Mouse (Mus musculus) heart, adult 2 months (tissue): ENCODE results near the gene Adgra1. TPM values are rescaled to one million over a fixed set of nuclear protein-coding genes. Genes with fewer than 3 reads are reported as not detected.

Experiments used
- DNase-seq, 2 experiments: peaks; one replicate each; pipeline ENCODE4 v3.0.0; 2021
- H3K27ac ChIP-seq: fragments of 200-600 bp; 2 replicates; pipeline ENCODE4 v1.8.1; 2022
- H3K27me3 ChIP-seq: fragments of 200-500 bp; 2 replicates; pipeline ENCODE4 v1.6.1; 2012; ENCODE audit warnings: mild to moderate bottlenecking, low read length, inconsistent platforms, mixed read lengths; ENCODE audit not compliant: control insufficient read depth, insufficient read depth
- H3K36me3 ChIP-seq: fragments of 200-500 bp; 2 replicates; pipeline ENCODE4 v1.6.1; 2012; ENCODE audit warnings: low read length, inconsistent platforms; ENCODE audit not compliant: control insufficient read depth, insufficient read depth
- H3K4me1 ChIP-seq: fragments of 200-500 bp; 2 replicates; pipeline ENCODE4 v1.6.1; 2011; ENCODE audit warnings: low read length; ENCODE audit not compliant: control insufficient read depth, insufficient read depth
- H3K4me3 ChIP-seq: fragments of 200-600 bp; 2 replicates; pipeline ENCODE4 v1.8.1; 2022
- H3K79me2 ChIP-seq: fragments of 200-500 bp; replicated peaks from 2 replicates; pipeline ENCODE4 v1.6.1; 2012; ENCODE audit warnings: mild to moderate bottlenecking, inconsistent platforms, low read length, moderate library complexity, mixed read lengths; ENCODE audit not compliant: control insufficient read depth, insufficient read depth
- H3K9ac ChIP-seq: fragments of 200-500 bp; 2 replicates; pipeline ENCODE4 v1.6.1; 2012; ENCODE audit warnings: low read depth, mild to moderate bottlenecking, control low read depth, inconsistent platforms, low read length, mixed read lengths
- CTCF ChIP-seq: fragments of 200-600 bp; IDR thresholded peaks from 2 replicates; pipeline ENCODE4 v1.8.1; 2022; ENCODE audit warnings: antibody characterized with exemption, mild to moderate bottlenecking, moderate library complexity
- EP300 ChIP-seq: fragments of 200-500 bp; IDR thresholded peaks from 2 replicates; pipeline ENCODE4 v1.6.1; 2011; ENCODE audit warnings: low read depth, low read length, control low read depth; ENCODE audit not compliant: insufficient read depth
- POLR2A ChIP-seq: fragments of 200-500 bp; IDR thresholded peaks from 2 replicates; pipeline ENCODE4 v1.6.1; 2011; ENCODE audit warnings: mild to moderate bottlenecking, low read depth, low read length, control low read depth; ENCODE audit not compliant: insufficient read depth
- WGBS: fragments of 180-500 bp; shearing (Covaris S2); methylation state at CpG from one replicate; pipeline ENCODE4 v1.1.7; 2018; 5-methylcytosine and 5-hydroxymethylcytosine counted together
- intact Hi-C: fragments of 180-260 bp; cut with DNase I; formaldehyde crosslinking; loops from one replicate; pipeline ENCODE4 v1.15.1; 2025
- polyA plus RNA-seq: library from polyadenylated mRNA; depleted of rRNA; stranded (reverse); fragments of >200 nt; gene quantifications from 2 replicates; pipeline ENCODE4 v1.2.3, GENCODE M21; 2012
- total RNA-seq, 2 experiments: library from RNA; stranded (reverse); gene quantifications; 2 replicates each; pipeline ENCODE4 v1.2.3; 2021

Adgra1 gene
- total and polyA plus RNA-seq, 3 experiments: 0.04 to 0.09 TPM; not detected in 1

DNA sequence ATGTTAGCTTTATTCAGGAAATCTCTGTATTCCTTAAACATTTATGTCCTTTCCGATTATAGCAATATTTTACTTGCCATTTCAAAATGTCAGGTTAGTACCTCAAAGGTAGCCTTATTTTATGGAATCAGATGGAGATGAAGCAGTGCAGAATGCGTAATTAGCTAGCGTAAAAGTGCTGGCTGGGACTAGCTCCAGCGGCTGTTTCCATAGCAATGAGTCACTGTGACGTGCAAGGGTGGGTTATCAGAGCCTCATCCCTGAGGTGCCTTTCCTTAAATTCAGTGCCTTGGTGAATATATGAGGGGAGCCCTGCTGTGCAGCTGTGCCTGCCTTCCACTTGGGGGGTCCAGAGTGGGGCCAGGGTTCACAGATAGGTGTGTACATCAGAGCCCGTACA is 17.1 kb downstream of the Adgra1 start:
- 67% methylated on average over 6 of the region's 6 CpGs for WGBS
- no peaks in the 10 kb centered on the region for H3K4me1 ChIP-seq
- H3K4me3 ChIP-seq: no peak overlapping the region
- no peaks in the 10 kb centered on the region for H3K36me3 ChIP-seq
- H3K27ac ChIP-seq: no peak overlapping the region
- H3K9ac ChIP-seq: no peak overlapping the region
- H3K27me3 ChIP-seq: no peaks in the 10 kb centered on the region
- intact Hi-C loops: no loop called here
- TF ChIP-seq POLR2A (no peak), EP300 (no peak), CTCF (no peak)
- no peak for DNase-seq
- H3K79me2 ChIP-seq: no peaks in the 10 kb centered on the region

DNA sequence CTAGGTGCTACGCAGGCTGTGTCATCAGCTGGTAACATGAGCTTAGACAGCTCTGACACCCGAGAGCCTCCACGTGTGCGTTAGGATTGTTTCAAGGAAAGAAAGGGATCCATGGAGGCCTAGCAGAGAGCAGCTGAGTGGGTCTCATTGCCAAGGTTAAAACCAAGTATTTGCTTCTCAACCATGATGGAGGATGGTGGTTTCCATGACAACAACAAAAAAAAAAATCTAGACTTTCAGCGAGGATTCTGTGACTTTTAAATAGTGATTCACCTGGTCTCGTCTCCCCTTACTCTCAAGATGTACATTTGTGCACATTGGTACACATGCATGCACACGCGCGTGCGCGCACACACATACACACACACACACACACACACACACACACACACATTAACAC is 21.3 kb downstream of the Adgra1 start:
- Histone ChIP-seq H3K27ac (no peak overlapping the region), H3K4me3 (no peak overlapping the region), H3K79me2 (no peaks in the 10 kb centered on the region), H3K4me1 (no peaks in the 10 kb centered on the region), H3K27me3 (no peaks in the 10 kb centered on the region), H3K9ac (no peak overlapping the region), H3K36me3 (no peaks in the 10 kb centered on the region)
- intact Hi-C loops: no loop called here
- no peak for DNase-seq
- 84% methylated on average over 11 of the region's 11 CpGs for WGBS
- no peak for TF ChIP-seq CTCF
- no peak for TF ChIP-seq POLR2A
- no peak for TF ChIP-seq EP300

DNA sequence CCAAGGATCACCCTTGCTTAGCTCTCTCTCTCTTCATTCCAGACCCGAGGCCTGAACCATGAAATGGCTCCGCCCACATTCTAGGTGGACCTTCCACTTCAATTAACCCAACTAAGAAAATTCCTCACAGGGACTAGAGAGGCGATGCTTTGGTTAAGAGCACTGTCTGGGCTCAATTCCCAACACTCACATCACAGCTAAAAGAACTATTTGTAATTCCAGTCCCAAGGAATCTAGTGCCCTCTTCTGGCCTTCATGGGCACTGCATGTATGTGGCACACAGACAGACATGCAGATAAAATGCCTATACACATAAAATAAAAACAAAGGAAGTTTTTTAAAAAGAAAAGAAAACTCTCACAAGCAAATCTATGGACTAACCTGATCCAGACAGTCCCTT is 27.4 kb downstream of the Adgra1 start:
- Histone ChIP-seq H3K9ac (no peak overlapping the region), H3K79me2 (no peaks in the 10 kb centered on the region), H3K27me3 (no peaks in the 10 kb centered on the region), H3K27ac (no peak overlapping the region), H3K4me1 (no peaks in the 10 kb centered on the region), H3K4me3 (no peak overlapping the region), H3K36me3 (no peaks in the 10 kb centered on the region)
- peak; percentile 40 to 74 for DNase-seq
- 22% methylated on average over 3 of the region's 3 CpGs for WGBS
- TF ChIP-seq CTCF: peak; percentile 97
- no peak for TF ChIP-seq EP300
- no peak for TF ChIP-seq POLR2A
- intact Hi-C loops: loop anchor here (1.0 to 2.0 kb wide), 2 partner anchors 158 to 213 kb away; no protein-coding TSS in a partner anchor

DNA sequence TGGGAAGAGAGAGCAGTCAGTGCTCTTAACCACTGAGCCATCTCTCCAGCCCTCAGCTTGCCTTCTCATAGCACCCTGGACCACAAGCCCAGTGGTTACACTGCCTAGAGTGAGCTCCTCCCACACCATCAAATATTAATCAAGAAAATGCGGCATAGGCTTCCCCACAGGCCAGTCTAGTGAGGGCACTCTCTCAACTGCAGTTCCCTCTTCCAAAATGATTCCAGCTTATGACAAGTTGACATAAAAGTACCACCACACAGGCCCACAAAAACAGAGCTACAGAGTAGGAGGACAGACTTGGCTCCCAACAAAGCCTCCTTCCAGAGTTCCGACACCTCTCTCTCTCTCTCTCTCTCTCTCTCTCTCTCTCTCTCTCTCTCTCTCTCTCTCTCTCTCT is 29.1 kb downstream of the Adgra1 start:
- Histone ChIP-seq H3K79me2 (no peaks in the 10 kb centered on the region), H3K9ac (no peak overlapping the region), H3K4me3 (no peak overlapping the region), H3K36me3 (no peaks in the 10 kb centered on the region), H3K4me1 (no peaks in the 10 kb centered on the region), H3K27me3 (no peaks in the 10 kb centered on the region), H3K27ac (no peak overlapping the region)
- DNase-seq: no peak
- WGBS: 73% methylated on average over 2 of the region's 2 CpGs
- no peak for TF ChIP-seq EP300
- no peak for TF ChIP-seq CTCF
- no peak for TF ChIP-seq POLR2A
- intact Hi-C loops: no loop called here

DNA sequence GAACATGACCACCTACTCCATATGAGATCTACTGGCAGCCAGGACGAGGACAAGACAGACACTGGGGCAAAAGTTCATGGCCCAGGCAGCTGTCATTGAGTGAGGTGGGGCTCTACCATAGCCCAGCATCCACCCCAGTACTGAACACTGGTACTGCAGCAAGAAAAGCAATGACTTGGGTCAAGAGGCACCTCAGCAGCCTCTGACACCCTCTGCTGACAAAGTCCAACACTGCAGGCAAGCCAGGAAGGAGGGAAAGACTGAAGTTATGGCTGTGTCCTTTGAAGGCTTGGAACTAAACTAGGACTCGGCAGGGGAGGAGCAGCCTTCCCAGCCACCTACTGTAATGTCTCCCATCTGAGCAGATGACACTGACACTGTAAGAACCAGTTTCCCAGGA is 30.3 kb downstream of the Adgra1 start:
- Histone ChIP-seq H3K9ac (no peak overlapping the region), H3K4me1 (no peaks in the 10 kb centered on the region), H3K27me3 (no peaks in the 10 kb centered on the region), H3K36me3 (no peaks in the 10 kb centered on the region), H3K79me2 (no peaks in the 10 kb centered on the region), H3K27ac (no peak overlapping the region), H3K4me3 (no peak overlapping the region)
- TF ChIP-seq CTCF (peak; percentile 32), EP300 (no peak)
- DNase-seq: no peak
- intact Hi-C loops: no loop called here
- 50% methylated on average over 2 of the region's 2 CpGs for WGBS

DNA sequence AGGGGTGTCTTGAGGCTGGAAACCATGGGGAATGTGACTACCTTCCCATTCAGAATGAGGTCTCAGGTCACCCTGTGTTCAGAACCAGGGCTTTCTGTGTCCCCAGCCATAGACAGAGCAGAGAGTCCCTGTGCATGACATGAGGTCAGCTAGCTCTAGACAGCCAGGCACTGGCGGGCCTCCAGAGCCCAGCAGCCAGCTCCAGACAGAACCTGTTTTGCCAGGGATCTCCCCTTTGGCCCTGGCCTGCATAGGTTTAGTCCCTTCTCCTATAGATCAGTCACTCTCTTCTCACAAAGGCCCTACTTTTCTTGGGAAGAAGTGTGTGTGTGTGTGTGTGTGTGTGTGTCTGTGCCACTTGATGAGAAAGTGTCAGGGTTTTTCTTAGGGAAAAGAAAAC is 30.9 kb downstream of the Adgra1 start:
- Histone ChIP-seq H3K36me3 (no peaks in the 10 kb centered on the region), H3K27me3 (no peaks in the 10 kb centered on the region), H3K9ac (no peak overlapping the region), H3K27ac (no peak overlapping the region), H3K4me3 (no peak overlapping the region), H3K79me2 (no peaks in the 10 kb centered on the region), H3K4me1 (no peaks in the 10 kb centered on the region)
- no peak for DNase-seq
- intact Hi-C loops: no loop called here
- TF ChIP-seq POLR2A (no peak), CTCF (no peak), EP300 (no peak)
- WGBS: 33% methylated on average over 1 of the region's 1 CpGs
